Mouse (Mus musculus) adrenal gland, adult 8-10 months (tissue): ENCODE data around the gene Ltk. TPM values are rescaled to one million over a fixed set of nuclear protein-coding genes. Genes with fewer than 3 reads are reported as not detected.
"Not testable (repeated sequence)": the region's sequence is repeated elsewhere in the genome, so short reads cannot be mapped to it uniquely, and the experiment has no call there.

Source experiments
- DNase-seq: peaks from one replicate; pipeline ENCODE4 v3.0.0; 2022
- total RNA-seq, 4 experiments: library from RNA; stranded (reverse); gene quantifications; 2 replicates each; pipeline ENCODE4 v1.2.4; 2022

The Ltk gene
- total RNA-seq, 4 experiments from 2014 or later = 0.78 to 2.3 (median 1.6) TPM

GRCm38 (mm10) chr2:119758101-119758843, 2.0 kb downstream of the Ltk start:
- DNase-seq = no peak

DNA sequence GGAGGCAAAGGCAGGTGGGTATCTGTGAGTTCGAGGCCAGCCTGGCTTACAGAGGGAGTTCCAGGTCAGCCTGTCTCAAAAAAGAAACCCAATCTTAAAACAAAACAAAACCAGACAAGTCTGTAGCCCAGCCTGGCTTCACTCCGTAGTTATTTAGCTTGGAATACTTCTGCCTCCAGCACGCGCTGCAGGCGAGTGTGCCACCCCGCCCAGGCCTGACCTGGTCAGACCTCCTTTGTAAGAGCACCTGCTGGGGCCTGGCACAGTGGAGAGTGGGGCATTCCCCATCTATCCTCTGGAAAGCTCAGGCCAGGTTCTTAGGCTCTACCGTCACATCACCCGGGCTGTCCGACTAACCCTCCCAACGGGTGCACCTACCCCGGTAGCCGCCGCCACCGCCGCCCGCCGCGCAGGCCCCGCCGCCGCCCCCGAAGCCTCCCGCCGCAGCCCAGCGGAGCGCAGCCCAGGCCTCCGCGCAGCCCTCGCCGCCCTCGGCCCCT, 2.6 kb downstream of the Ltk start:
- DNase-seq = no peak

DNA sequence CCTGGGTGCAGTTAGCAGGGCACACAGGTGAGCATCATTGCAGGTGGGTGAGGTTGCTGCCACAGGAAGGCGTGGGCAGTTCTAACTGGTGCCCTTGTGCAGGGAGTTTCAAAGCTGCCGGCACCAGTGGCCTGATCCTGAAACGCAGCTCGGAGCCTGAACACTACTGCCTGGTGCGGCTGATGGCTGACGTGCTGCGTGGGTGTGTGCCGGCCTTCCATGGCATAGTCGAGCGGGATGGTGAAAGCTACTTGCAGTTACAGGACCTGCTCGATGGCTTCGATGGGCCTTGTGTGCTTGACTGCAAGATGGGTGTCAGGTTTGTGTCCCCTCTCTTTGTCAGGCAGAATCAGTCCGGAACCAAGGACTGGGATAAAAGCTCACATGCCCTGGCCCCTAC, 11.0 kb downstream of the Ltk start:
- no peak for DNase-seq

GRCm38 (mm10) chr2:119747554-119747953, 12.7 kb downstream of the Ltk start:
- DNase-seq = no peak

DNA sequence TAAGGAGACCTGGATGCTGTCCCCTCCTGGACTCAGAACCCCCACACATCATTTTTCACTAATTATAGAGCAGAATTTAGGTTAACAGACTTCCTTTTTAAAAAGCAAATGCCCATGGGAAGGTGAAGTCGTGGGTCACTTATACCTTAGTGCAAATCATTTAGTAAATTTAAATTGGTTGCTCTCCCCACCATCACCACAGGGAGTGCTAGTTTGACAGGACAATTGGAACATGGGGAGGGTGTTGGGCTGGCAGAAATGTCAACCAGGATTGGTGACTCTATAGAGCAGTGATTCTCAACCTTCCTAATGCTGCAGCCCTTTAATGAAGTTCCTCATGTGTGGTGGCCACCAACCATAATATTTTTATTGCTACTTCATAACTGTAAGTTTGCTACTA, 14.9 kb downstream of the Ltk start:
- no peak for DNase-seq

DNA sequence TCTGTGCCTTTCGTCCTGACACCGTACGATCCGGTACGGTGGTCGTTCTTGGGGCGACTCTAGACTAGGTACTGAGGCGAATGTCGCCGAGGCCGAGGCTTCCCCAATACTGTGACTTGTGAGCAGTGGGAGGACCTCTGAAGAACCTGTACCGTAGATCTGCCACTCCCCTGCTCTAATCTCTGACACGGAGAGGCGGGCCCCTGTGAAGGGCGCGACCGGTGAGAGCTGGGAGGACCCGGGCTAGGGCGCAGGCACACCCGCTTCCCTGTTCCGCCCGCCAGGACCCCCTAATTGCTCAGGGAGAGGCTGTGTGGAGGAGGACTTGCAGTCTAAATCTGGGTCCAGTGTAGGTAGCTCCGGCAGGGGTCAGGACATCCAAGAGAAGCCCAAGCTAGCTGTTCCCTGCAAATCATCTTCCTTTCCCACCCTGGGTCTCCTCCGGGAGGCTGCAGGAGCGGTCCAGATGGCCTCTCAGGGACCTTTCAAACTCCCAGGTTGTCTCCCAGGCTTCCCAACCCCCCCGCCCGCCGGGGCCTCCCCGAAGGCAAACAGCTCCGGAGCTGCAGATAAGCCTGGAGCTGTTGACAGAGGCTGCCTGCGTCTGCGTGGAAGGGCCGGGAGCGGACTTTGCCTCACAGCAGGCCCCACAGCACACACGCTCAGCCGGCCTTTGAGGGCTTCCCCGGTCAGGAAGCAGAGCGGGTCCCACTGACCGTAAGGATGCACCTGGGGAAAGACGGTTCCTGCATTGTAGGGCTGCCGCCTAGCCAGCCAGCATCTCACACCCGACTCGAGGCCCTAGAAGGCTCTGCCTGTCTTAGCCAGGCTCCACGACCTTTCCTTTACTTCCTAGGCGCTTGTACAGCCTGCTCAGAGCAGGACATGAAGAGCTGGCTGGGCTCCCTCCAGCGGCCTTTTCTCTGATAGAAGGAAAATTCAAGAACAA, 15.8 kb downstream of the Ltk start:
- no peak for DNase-seq

- DNase-seq = no peak
Observed at GRCm38 (mm10) chr2:119743808-119744162, 16.4 kb downstream of the Ltk start.

DNA sequence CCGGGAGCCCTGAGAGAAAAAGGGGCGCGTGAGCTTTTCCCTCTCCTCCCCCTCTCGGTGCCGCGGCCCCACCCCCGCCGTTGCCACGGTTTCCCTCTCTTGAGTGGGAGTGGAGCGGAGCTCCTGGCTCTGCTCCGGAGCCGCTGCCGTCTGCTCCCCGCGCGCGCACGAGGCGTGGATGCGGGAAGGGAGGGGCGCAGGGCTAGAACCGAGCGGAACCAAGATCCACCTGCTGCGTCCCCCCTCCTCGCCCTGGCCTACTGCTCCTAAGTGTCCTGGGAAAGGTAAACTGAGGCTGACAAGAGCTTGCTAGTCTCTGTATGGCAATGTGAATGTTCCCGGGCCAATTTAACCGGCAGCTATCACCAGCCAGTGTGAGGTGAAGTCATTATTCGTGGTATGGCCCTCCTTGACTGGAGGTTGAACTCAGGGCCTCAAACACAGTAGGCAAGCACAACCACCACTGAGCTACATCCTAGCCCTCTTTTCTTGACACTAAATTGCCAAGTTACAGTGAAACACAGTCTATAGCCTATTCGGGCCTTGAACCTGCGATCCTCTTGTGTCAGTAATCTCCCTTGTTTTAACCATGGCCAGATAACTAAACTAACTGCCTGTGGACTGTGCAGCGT, 16.9 kb downstream of the Ltk start:
- no peak for DNase-seq

GRCm38 (mm10) chr2:119742461-119743175, 17.6 kb downstream of the Ltk start:
- DNase-seq = no peak

DNA sequence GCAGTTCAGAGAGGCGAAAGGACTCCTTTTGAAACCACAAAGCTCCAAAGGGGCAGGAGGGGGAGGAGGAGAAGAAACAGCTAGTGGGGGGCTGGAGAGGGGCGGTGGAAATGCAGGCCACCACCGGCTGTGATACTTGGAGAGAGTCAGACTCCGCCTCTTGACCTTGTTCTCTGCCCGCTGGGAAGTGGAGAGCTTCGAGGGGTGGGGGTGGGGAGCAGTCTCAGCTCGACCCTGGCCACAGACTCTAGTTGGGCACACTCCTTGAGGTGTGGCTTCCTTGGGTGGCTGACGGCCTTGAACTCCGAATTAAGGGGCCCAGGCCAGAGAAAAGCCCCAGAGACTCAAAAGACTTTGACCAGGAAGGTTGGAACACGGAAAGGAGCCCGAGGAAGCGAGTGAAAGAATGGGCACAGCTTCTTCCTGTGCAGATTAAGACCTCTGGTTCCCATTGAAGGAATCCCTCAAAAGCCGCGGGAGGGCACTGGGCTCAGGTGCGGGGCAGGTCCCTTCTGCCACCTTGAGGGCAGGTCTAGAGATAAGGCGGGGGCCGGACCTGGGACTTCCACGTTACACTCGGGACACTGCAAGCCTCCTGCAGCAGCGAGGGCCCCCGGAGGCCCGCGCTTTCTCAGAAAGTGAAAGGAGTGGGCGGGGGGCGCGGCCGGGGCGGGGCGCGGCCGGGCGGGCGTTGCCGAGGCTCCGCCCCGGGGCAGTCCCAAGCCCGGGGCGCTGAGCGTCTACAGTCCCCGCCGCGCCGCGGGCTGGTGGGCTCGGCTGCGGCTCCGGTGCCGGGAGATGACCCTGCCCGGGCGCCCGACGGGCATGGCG, 18.4 kb downstream of the Ltk start, which contains the start of gene Itpka:
TSS of gene Itpka (plus strand) at position 757 of the 831 bp plus-strand sequence.
- peak; percentile 35 for DNase-seq

- no peak for DNase-seq
Observed at GRCm38 (mm10) chr2:119740567-119740966, 19.7 kb downstream of the Ltk start.

DNA sequence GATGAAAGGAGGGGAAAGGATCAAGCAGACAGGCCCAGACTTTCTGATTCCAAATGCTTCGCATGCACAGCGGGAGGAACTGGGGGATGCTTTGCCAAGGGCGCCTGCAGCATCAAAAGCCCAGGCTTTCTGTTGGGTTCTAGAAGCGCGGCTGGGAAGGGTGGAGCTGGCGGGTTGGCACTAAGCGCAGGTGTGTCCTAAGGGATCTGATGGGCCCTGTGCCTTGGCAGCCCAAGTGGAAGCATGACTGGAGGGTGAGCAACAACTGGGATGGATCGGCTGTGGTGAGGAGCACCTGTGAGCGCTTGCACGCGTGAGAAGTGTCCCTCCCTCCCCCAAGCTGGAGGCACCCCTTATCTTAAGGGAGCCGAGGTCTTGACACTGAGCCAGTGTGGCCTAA, 23.1 kb downstream of the Ltk start:
- no peak for DNase-seq

DNA sequence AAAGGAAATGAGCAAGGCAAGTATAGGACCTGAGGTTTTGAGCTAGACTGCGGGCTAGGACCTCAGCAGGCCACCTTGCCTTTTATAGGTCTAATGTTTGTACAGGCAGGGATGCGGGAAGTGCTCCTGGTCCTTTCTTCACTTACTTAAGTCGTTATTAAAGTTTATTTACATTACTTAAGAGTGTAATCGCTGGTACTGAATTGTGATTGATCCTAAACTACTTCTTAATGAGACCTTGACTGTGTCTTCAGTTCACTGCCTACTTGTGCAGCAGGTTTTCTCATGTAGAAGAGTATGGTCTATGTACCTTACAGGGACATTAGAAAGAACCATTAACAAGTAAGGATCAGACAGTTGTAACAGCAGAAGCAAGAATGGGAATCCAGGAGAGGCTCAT, 29.5 kb downstream of the Ltk start:
- DNase-seq = no peak

GRCm38 (mm10) chr2:119727762-119728416, 32.3 kb downstream of the Ltk start:
- no peak for DNase-seq

GRCm38 (mm10) chr2:119721070-119721469, 39.2 kb downstream of the Ltk start:
- no peak for DNase-seq

GRCm38 (mm10) chr2:119715868-119716267, 44.4 kb downstream of the Ltk start:
- not testable (repeated sequence) for DNase-seq

GRCm38 (mm10) chr2:119710011-119710410, 50.2 kb downstream of the Ltk start:
- DNase-seq = no peak

DNA sequence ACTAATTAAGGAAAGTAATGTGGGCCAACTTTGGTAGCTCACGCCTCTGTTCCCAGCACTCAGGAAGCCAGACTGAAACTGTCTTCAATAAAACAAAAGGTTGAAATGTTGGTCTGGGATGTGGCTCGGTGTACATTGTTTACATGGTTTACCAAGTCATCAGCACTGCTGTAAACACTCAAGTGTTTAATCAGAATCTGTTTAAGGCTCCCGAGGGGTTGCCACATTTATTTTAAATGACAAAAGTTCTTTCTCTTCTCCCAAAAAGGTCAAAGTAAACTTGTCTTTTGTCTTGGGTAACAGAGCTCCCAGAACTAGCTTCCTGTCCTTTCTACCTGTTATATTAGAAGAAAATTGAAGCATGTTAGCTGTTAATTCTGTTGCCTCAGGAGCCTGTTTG, 52.6 kb downstream of the Ltk start:
- DNase-seq = no peak

- DNase-seq = no peak
Observed at GRCm38 (mm10) chr2:119703171-119703570, 57.1 kb downstream of the Ltk start.
